Mouse (Mus musculus) kidney, adult 2 months (tissue): ENCODE data around the gene Reep1.

Source experiments
- CTCF ChIP-seq: fragments of 200-500 bp; conservative IDR thresholded peaks from 2 replicates; pipeline ENCODE4 v1.5.1; 2011; ENCODE audit warnings: low read depth, mild to moderate bottlenecking, control low read depth, low read length, moderate library complexity, mixed read lengths; ENCODE audit not compliant: insufficient read depth, insufficient read length
- POLR2A ChIP-seq: fragments of 200-500 bp; IDR thresholded peaks from one replicate; pipeline ENCODE4 v1.6.1; 2011; ENCODE audit warnings: low read depth, low read length, control low read depth

- TF ChIP-seq POLR2A (no peak), CTCF (no peak)
These were observed 73.1 kb downstream of the Reep1 start for GRCm38 (mm10) chr6:71780431-71780830.
